Mouse (Mus musculus): ENCODE measurements at regions not wholly inside any gene's neighbourhood (a gene's known extent, or its start where the extent isn't known, plus 50 kb on each side); places are given as distances from the start of the nearest gene placed in this dataset.

GRCm38 (mm10) chr9:46713415-46713814, 285.1 kb upstream of the Gm4791 start:
- no peak overlapping the region for H3K4me3 ChIP-seq (ENCODE audit: control insufficient read depth in 1 of 2, insufficient read depth in 1 of 2, low read depth in 2 of 2, low read length in 2 of 2)
- TF ChIP-seq TAL1 (IDR thresholded peaks at IDR 0.05; ENCODE audit: low read length) (no peak), ZNF384 (IDR thresholded peaks at IDR 0.05; ENCODE audit: low read depth, low read length) (no peak), MAX (IDR thresholded peaks at IDR 0.05; ENCODE audit: low read length) (no peak), USF2 (IDR thresholded peaks at IDR 0.05; ENCODE audit: borderline replicate concordance in 1 of 2, insufficient read depth in 1 of 2, low read depth in 1 of 2, low read length in 2 of 2) (no peak), KAT2A (conservative IDR thresholded peaks at IDR 0.05; ENCODE audit: low read depth, low read length) (no peak), POLR2A (IDR thresholded peaks at IDR 0.05; ENCODE audit: control insufficient read depth in 1 of 2, insufficient read depth in 1 of 2, low read depth in 1 of 2, low read length in 2 of 2, poor library complexity in 1 of 2) (no peak), MAFK (IDR thresholded peaks at IDR 0.05; ENCODE audit: borderline replicate concordance, low read depth, low read length) (no peak), USF1 (IDR thresholded peaks at IDR 0.05; ENCODE audit: low read depth, low read length) (no peak), TCF12 (IDR thresholded peaks at IDR 0.05; ENCODE audit: low read depth, low read length) (no peak), MAZ (IDR thresholded peaks at IDR 0.05; ENCODE audit: low read depth, low read length) (no peak), ZMIZ1 (IDR thresholded peaks at IDR 0.05; ENCODE audit: low read depth, low read length) (no peak), ETS1 (IDR thresholded peaks at IDR 0.05; ENCODE audit: low read depth, low read length) (no peak), CTCF (IDR thresholded peaks at IDR 0.05 in 2 of 3, conservative IDR thresholded peaks at IDR 0.05 in 1 of 3; ENCODE audit: control insufficient read depth in 1 of 3, insufficient read depth in 1 of 3, low read depth in 2 of 3, low read length in 3 of 3, poor library complexity in 1 of 3, severe bottlenecking in 1 of 3) (no peak), BHLHE40 (IDR thresholded peaks at IDR 0.05; ENCODE audit: borderline replicate concordance, low read depth, low read length) (no peak), MYC (IDR thresholded peaks at IDR 0.05; ENCODE audit: low read depth, low read length) (no peak), SIN3A (IDR thresholded peaks at IDR 0.05; ENCODE audit: low read length) (no peak), JUND (IDR thresholded peaks at IDR 0.05; ENCODE audit: low read depth, low read length) (no peak), ZC3H11A (IDR thresholded peaks at IDR 0.05; ENCODE audit: low read depth, low read length) (no peak), POLR2AphosphoS2 (IDR thresholded peaks at IDR 0.05; ENCODE audit: low read length) (no peak)

GRCm38 (mm10) chr9:46704151-46704905, 294.2 kb upstream of the Gm4791 start:
- no peaks in the 10 kb centered on the region for H3K4me1 ChIP-seq (ENCODE audit: control insufficient read depth in 1 of 2, insufficient read depth in 2 of 2, low read length in 2 of 2)
- no peaks in the 10 kb centered on the region for H3K27me3 ChIP-seq (ENCODE audit: control insufficient read depth in 1 of 2, insufficient read depth in 2 of 2, low read length in 2 of 2)
- no peak for DNase-seq (ENCODE audit: low read depth, low spot score)
- no peak overlapping the region for H3K4me3 ChIP-seq (ENCODE audit: control insufficient read depth in 1 of 2, insufficient read depth in 1 of 2, low read depth in 2 of 2, low read length in 2 of 2)
- no peak overlapping the region for H3K27ac ChIP-seq (ENCODE audit: control insufficient read depth, low read depth, low read length)
- no peak overlapping the region for H3K9ac ChIP-seq (ENCODE audit: control insufficient read depth, low read depth, low read length, poor library complexity, severe bottlenecking)
- no peaks in the 10 kb centered on the region for H3K36me3 ChIP-seq (ENCODE audit: control insufficient read depth in 1 of 2, insufficient read depth in 2 of 2, low read length in 2 of 2)
- H3K9me3 ChIP-seq (replicated peaks; ENCODE audit: insufficient read depth, low read length): no peaks in the 10 kb centered on the region
- H3K79me2 ChIP-seq (ENCODE audit: control insufficient read depth, insufficient read depth, low read length, poor library complexity): no peaks in the 10 kb centered on the region
- TF ChIP-seq BHLHE40 (IDR thresholded peaks at IDR 0.05; ENCODE audit: borderline replicate concordance, low read depth, low read length): no peak
- TF ChIP-seq CHD2 (IDR thresholded peaks at IDR 0.05; ENCODE audit: low read length): no peak
- no peak for TF ChIP-seq ZC3H11A (IDR thresholded peaks at IDR 0.05; ENCODE audit: low read depth, low read length)
- TF ChIP-seq HCFC1 (IDR thresholded peaks at IDR 0.05; ENCODE audit: low read depth, low read length): no peak
- no peak for TF ChIP-seq POLR2AphosphoS5 (IDR thresholded peaks at IDR 0.05; ENCODE audit: borderline replicate concordance, low read depth, low read length)
- TF ChIP-seq ZMIZ1 (IDR thresholded peaks at IDR 0.05; ENCODE audit: low read depth, low read length): no peak
- TF ChIP-seq CHD1 (IDR thresholded peaks at IDR 0.05; ENCODE audit: low read depth, low read length): no peak
- no peak for TF ChIP-seq MYC (IDR thresholded peaks at IDR 0.05; ENCODE audit: low read depth, low read length)
- no peak for TF ChIP-seq RAD21 (IDR thresholded peaks at IDR 0.05; ENCODE audit: low read depth, low read length)
- TF ChIP-seq KAT2A (conservative IDR thresholded peaks at IDR 0.05; ENCODE audit: low read depth, low read length): no peak
- no peak for TF ChIP-seq MAFK (IDR thresholded peaks at IDR 0.05; ENCODE audit: borderline replicate concordance, low read depth, low read length)
- no peak for TF ChIP-seq TCF12 (IDR thresholded peaks at IDR 0.05; ENCODE audit: low read depth, low read length)
- no peak for TF ChIP-seq SIN3A (IDR thresholded peaks at IDR 0.05; ENCODE audit: low read length)
- no peak for TF ChIP-seq GABPA (IDR thresholded peaks at IDR 0.05; ENCODE audit: low read depth, low read length)
- no peak for TF ChIP-seq MEF2A (IDR thresholded peaks at IDR 0.05; ENCODE audit: extremely low read depth, insufficient replicate concordance, low read depth, low read length, poor library complexity, severe bottlenecking)
- TF ChIP-seq MXI1 (IDR thresholded peaks at IDR 0.05; ENCODE audit: low read depth, low read length): no peak
- TF ChIP-seq POLR2A (IDR thresholded peaks at IDR 0.05; ENCODE audit: control insufficient read depth in 1 of 2, insufficient read depth in 1 of 2, low read depth in 1 of 2, low read length in 2 of 2, poor library complexity in 1 of 2): no peak
- no peak for TF ChIP-seq MAZ (IDR thresholded peaks at IDR 0.05; ENCODE audit: low read depth, low read length)
- no peak for TF ChIP-seq RCOR1 (IDR thresholded peaks at IDR 0.05; ENCODE audit: low read depth, low read length)

More at GRCm38 (mm10) chr9:46713415-46713814, 285.1 kb upstream of the Gm4791 start:
- H3K27ac ChIP-seq (ENCODE audit: control insufficient read depth, low read depth, low read length): no peak overlapping the region
- no peaks in the 10 kb centered on the region for H3K4me1 ChIP-seq (ENCODE audit: control insufficient read depth in 1 of 2, insufficient read depth in 2 of 2, low read length in 2 of 2)
- H3K36me3 ChIP-seq (ENCODE audit: control insufficient read depth in 1 of 2, insufficient read depth in 2 of 2, low read length in 2 of 2): no peaks in the 10 kb centered on the region
- no peaks in the 10 kb centered on the region for H3K27me3 ChIP-seq (ENCODE audit: control insufficient read depth in 1 of 2, insufficient read depth in 2 of 2, low read length in 2 of 2)
- H3K79me2 ChIP-seq (ENCODE audit: control insufficient read depth, insufficient read depth, low read length, poor library complexity): no peaks in the 10 kb centered on the region
- H3K9ac ChIP-seq (ENCODE audit: control insufficient read depth, low read depth, low read length, poor library complexity, severe bottlenecking): no peak overlapping the region
- no peak for DNase-seq (ENCODE audit: low read depth, low spot score)
- H3K9me3 ChIP-seq (replicated peaks; ENCODE audit: insufficient read depth, low read length): no peaks in the 10 kb centered on the region

Data from MEL (cell line).